Mouse (Mus musculus) liver, embryonic 12.5 days (tissue): ENCODE measurements at regions not wholly inside any gene's neighbourhood (a gene's known extent, or its start where the extent isn't known, plus 50 kb on each side); places are given as distances from the start of the nearest gene placed in this dataset.

Experiments used
- ATAC-seq: fragments of 200-750 bp; cut with Nextera tagmentation; 2 replicates; pipeline ENCODE4 v1.8.0; 2017; ENCODE audit warnings: moderate number of reproducible peaks, mild to moderate bottlenecking, moderate library complexity
- H3K27ac ChIP-seq: fragments of 300-500 bp; sonication (generic); 2 replicates; pipeline ENCODE4 v1.5.1; 2016; ENCODE audit warnings: mild to moderate bottlenecking
- H3K27me3 ChIP-seq: fragments of 300-500 bp; sonication (generic); replicated peaks from 2 replicates; pipeline ENCODE4 v1.6.1; 2016; ENCODE audit warnings: mild to moderate bottlenecking, moderate library complexity
- H3K36me3 ChIP-seq: fragments of 300-500 bp; sonication (generic); 2 replicates; pipeline ENCODE4 v1.6.1; 2016; ENCODE audit warnings: mild to moderate bottlenecking, moderate library complexity
- H3K4me1 ChIP-seq: fragments of 300-500 bp; sonication (generic); 2 replicates; pipeline ENCODE4 v1.6.1; 2016
- H3K4me2 ChIP-seq: fragments of 300-500 bp; sonication (generic); 2 replicates; pipeline ENCODE4 v1.6.1; 2016; ENCODE audit warnings: mild to moderate bottlenecking, moderate library complexity
- H3K4me3 ChIP-seq: fragments of 300-500 bp; sonication (generic); 2 replicates; pipeline ENCODE4 v1.5.1; 2016; ENCODE audit warnings: mild to moderate bottlenecking, moderate library complexity
- H3K9ac ChIP-seq: fragments of 300-500 bp; sonication (generic); 2 replicates; pipeline ENCODE4 v1.6.1; 2016; ENCODE audit warnings: mild to moderate bottlenecking, moderate library complexity
- H3K9me3 ChIP-seq: fragments of 300-500 bp; sonication (generic); replicated peaks from 2 replicates; pipeline ENCODE4 v1.6.1; 2016; ENCODE audit warnings: mild to moderate bottlenecking, moderate library complexity
- WGBS: fragments of 180-500 bp; shearing (Covaris S2); methylation state at CpG from one replicate; pipeline ENCODE4 v1.1.7; 2016; ENCODE audit not compliant: insufficient replicate concordance; 5-methylcytosine and 5-hydroxymethylcytosine counted together

GRCm38 (mm10) chr2:50694849-50695248 lies 398.2 kb upstream of the Mmadhc start:
- no peak for ATAC-seq
- Histone ChIP-seq H3K36me3 (no peaks in the 10 kb centered on the region), H3K4me3 (no peak overlapping the region), H3K27ac (no peak overlapping the region), H3K4me2 (no peak overlapping the region), H3K4me1 (no peaks in the 10 kb centered on the region), H3K9ac (no peak overlapping the region), H3K27me3 (no peaks in the 10 kb centered on the region), H3K9me3 (no peaks in the 10 kb centered on the region)
- WGBS, result 60% methylated on average over 2 of the region's 2 CpGs

- no peaks in the 10 kb centered on the region for H3K36me3 ChIP-seq
- H3K9ac ChIP-seq, result no peak overlapping the region
- no peak for ATAC-seq
- no peaks in the 10 kb centered on the region for H3K9me3 ChIP-seq
- H3K27me3 ChIP-seq, result no peaks in the 10 kb centered on the region
- no peak overlapping the region for H3K4me3 ChIP-seq
- no peak overlapping the region for H3K4me2 ChIP-seq
- no peaks in the 10 kb centered on the region for H3K4me1 ChIP-seq
- WGBS, result 69% methylated on average over 7 of the region's 7 CpGs
- no peak overlapping the region for H3K27ac ChIP-seq
These were observed 397.3 kb upstream of the Mmadhc start for GRCm38 (mm10) chr2:50693784-50694350.

- 40% methylated on average over 11 of the region's 11 CpGs for WGBS
- Histone ChIP-seq H3K4me2 (no peak overlapping the region), H3K27me3 (no peaks in the 10 kb centered on the region), H3K36me3 (no peaks in the 10 kb centered on the region), H3K27ac (no peak overlapping the region), H3K4me1 (no peaks in the 10 kb centered on the region), H3K4me3 (no peak overlapping the region), H3K9me3 (no peaks in the 10 kb centered on the region), H3K9ac (no peak overlapping the region)
- no peak for ATAC-seq
These were observed 393.8 kb upstream of the Mmadhc start for GRCm38 (mm10) chr2:50690120-50691103.

- no peaks in the 10 kb centered on the region for H3K4me1 ChIP-seq
- no peak overlapping the region for H3K9ac ChIP-seq
- ATAC-seq, result no peak
- WGBS, result 78% methylated on average over 10 of the region's 10 CpGs
- H3K4me2 ChIP-seq, result no peak overlapping the region
- H3K27me3 ChIP-seq, result no peaks in the 10 kb centered on the region
- H3K36me3 ChIP-seq, result no peaks in the 10 kb centered on the region
- no peak overlapping the region for H3K4me3 ChIP-seq
- H3K27ac ChIP-seq, result no peak overlapping the region
- no peaks in the 10 kb centered on the region for H3K9me3 ChIP-seq
These were observed 391.1 kb upstream of the Mmadhc start for GRCm38 (mm10) chr2:50687672-50688151.

GRCm38 (mm10) chr2:50687222-50687621 lies 390.6 kb upstream of the Mmadhc start:
- no peak overlapping the region for H3K4me2 ChIP-seq
- H3K9ac ChIP-seq, result no peak overlapping the region
- H3K36me3 ChIP-seq, result no peaks in the 10 kb centered on the region
- WGBS, result 51% methylated on average over 5 of the region's 5 CpGs
- H3K4me1 ChIP-seq, result no peaks in the 10 kb centered on the region
- no peak overlapping the region for H3K27ac ChIP-seq
- H3K9me3 ChIP-seq, result no peaks in the 10 kb centered on the region
- ATAC-seq, result no peak
- H3K27me3 ChIP-seq, result no peaks in the 10 kb centered on the region
- no peak overlapping the region for H3K4me3 ChIP-seq

- Histone ChIP-seq H3K4me2 (no peak overlapping the region), H3K27ac (no peak overlapping the region), H3K9ac (no peak overlapping the region), H3K9me3 (0 out of 2 replicates have a peak, but pooled peaks cover 2% of the 10 kb centered on the region), H3K4me3 (no peak overlapping the region), H3K27me3 (no peaks in the 10 kb centered on the region), H3K4me1 (no peaks in the 10 kb centered on the region), H3K36me3 (no peaks in the 10 kb centered on the region)
- 62% methylated on average over 1 of the region's 1 CpGs for WGBS
- no peak for ATAC-seq
These were observed 380.9 kb upstream of the Mmadhc start for GRCm38 (mm10) chr2:50677456-50677855.

GRCm38 (mm10) chr2:50675736-50676550 lies 379.3 kb upstream of the Mmadhc start:
- Histone ChIP-seq H3K4me3 (no peak overlapping the region), H3K4me1 (no peaks in the 10 kb centered on the region), H3K9me3 (0 out of 2 replicates have a peak, but pooled peaks cover 2% of the 10 kb centered on the region), H3K36me3 (no peaks in the 10 kb centered on the region), H3K27me3 (no peaks in the 10 kb centered on the region), H3K27ac (no peak overlapping the region), H3K9ac (no peak overlapping the region), H3K4me2 (no peak overlapping the region)
- ATAC-seq, result no peak
- WGBS, result 54% methylated on average over 7 of the region's 7 CpGs

GRCm38 (mm10) chr2:50674856-50675175 lies 378.2 kb upstream of the Mmadhc start:
- WGBS, result 67% methylated on average over 3 of the region's 3 CpGs
- H3K9me3 ChIP-seq, result 0 out of 2 replicates have a peak, but pooled peaks cover 2% of the 10 kb centered on the region
- H3K27me3 ChIP-seq, result no peaks in the 10 kb centered on the region
- no peak for ATAC-seq
- no peak overlapping the region for H3K9ac ChIP-seq
- no peak overlapping the region for H3K4me3 ChIP-seq
- H3K36me3 ChIP-seq, result no peaks in the 10 kb centered on the region
- H3K4me1 ChIP-seq, result no peaks in the 10 kb centered on the region
- no peak overlapping the region for H3K4me2 ChIP-seq
- no peak overlapping the region for H3K27ac ChIP-seq

GRCm38 (mm10) chr2:50674151-50674855 lies 377.7 kb upstream of the Mmadhc start:
- H3K4me1 ChIP-seq, result no peaks in the 10 kb centered on the region
- H3K4me3 ChIP-seq, result no peak overlapping the region
- H3K9me3 ChIP-seq, result 0 out of 2 replicates have a peak, but pooled peaks cover 2% of the 10 kb centered on the region
- H3K36me3 ChIP-seq, result no peaks in the 10 kb centered on the region
- no peaks in the 10 kb centered on the region for H3K27me3 ChIP-seq
- H3K27ac ChIP-seq, result no peak overlapping the region
- no peak overlapping the region for H3K4me2 ChIP-seq
- ATAC-seq, result no peak
- no peak overlapping the region for H3K9ac ChIP-seq
- WGBS, result 66% methylated on average over 7 of the region's 7 CpGs

- Histone ChIP-seq H3K27ac (no peak overlapping the region), H3K4me3 (no peak overlapping the region), H3K4me2 (no peak overlapping the region), H3K27me3 (no peaks in the 10 kb centered on the region), H3K36me3 (no peaks in the 10 kb centered on the region), H3K9me3 (no peaks in the 10 kb centered on the region), H3K4me1 (no peaks in the 10 kb centered on the region), H3K9ac (no peak overlapping the region)
- ATAC-seq, result no peak
These were observed 372.7 kb upstream of the Mmadhc start for GRCm38 (mm10) chr2:50669297-50669696.

- Histone ChIP-seq H3K36me3 (no peaks in the 10 kb centered on the region), H3K4me3 (no peak overlapping the region), H3K4me1 (no peaks in the 10 kb centered on the region), H3K9ac (no peak overlapping the region), H3K9me3 (no peaks in the 10 kb centered on the region), H3K4me2 (no peak overlapping the region), H3K27ac (no peak overlapping the region), H3K27me3 (no peaks in the 10 kb centered on the region)
- WGBS, result 69% methylated on average over 1 of the region's 1 CpGs
- no peak for ATAC-seq
These were observed 372.2 kb upstream of the Mmadhc start for GRCm38 (mm10) chr2:50668789-50669188.
